Mouse (Mus musculus) left cerebral cortex, postnatal 36 days (tissue): ENCODE data around the gene Ccdc189. TPM values are rescaled to one million over a fixed set of nuclear protein-coding genes. Genes with fewer than 3 reads are reported as not detected.

Experiments used
- DNase-seq, 2 experiments: peaks; one replicate each; pipeline ENCODE4 v3.0.0; 2021 to 2022; ENCODE audit warnings: low spot score in 2 of 2, mixed read lengths in 1 of 2
- intact Hi-C: fragments of 180-260 bp; cut with DNase I; formaldehyde crosslinking; loops from one replicate; pipeline ENCODE4 v1.15.1; 2025
- total RNA-seq, 2 experiments: library from RNA; stranded (reverse); gene quantifications; 2 replicates each; pipeline ENCODE4 v1.2.3; 2021

The Ccdc189 gene
- total RNA-seq, 2 experiments from 2014 or later, result 9.3 to 9.7 TPM

GRCm38 (mm10) chr7:127600612-127601011 is 12.2 kb upstream of the Ccdc189 start:
- intact Hi-C loops, result no loop called here
- DNase-seq, result no peak

GRCm38 (mm10) chr7:127596747-127597146 is 8.4 kb upstream of the Ccdc189 start:
- no peak for DNase-seq
- intact Hi-C loops, result no loop called here

- intact Hi-C loops, result no loop called here
- DNase-seq, result no peak
These were observed 4.2 kb upstream of the Ccdc189 start for GRCm38 (mm10) chr7:127592575-127592974.

- intact Hi-C loops, result no loop called here
- DNase-seq, result no peak
These were observed 2.7 kb upstream of the Ccdc189 start for GRCm38 (mm10) chr7:127591108-127591507.

GRCm38 (mm10) chr7:127589637-127590036 is 1.2 kb upstream of the Ccdc189 start:
- DNase-seq, result no peak
- intact Hi-C loops, result no loop called here

GRCm38 (mm10) chr7:127588901-127589300 is 506 bp upstream of the Ccdc189 start:
- DNase-seq, result no peak
- intact Hi-C loops, result no loop called here

- intact Hi-C loops, result no loop called here
- no peak for DNase-seq
These were observed 1.2 kb downstream of the Ccdc189 start for GRCm38 (mm10) chr7:127587196-127587595.

GRCm38 (mm10) chr7:127586149-127586548 is 2.2 kb downstream of the Ccdc189 start:
- intact Hi-C loops, result no loop called here

GRCm38 (mm10) chr7:127585031-127585430 is 3.4 kb downstream of the Ccdc189 start:
- DNase-seq, result no peak
- intact Hi-C loops, result no loop called here

More at GRCm38 (mm10) chr7:127586149-127586548, 2.2 kb downstream of the Ccdc189 start:
- DNase-seq, result no peak

- intact Hi-C loops, result no loop called here
- no peak for DNase-seq
These were observed 5.1 kb downstream of the Ccdc189 start for GRCm38 (mm10) chr7:127583260-127583659.

- no peak for DNase-seq
- intact Hi-C loops, result no loop called here
These were observed 14.3 kb downstream of the Ccdc189 start for GRCm38 (mm10) chr7:127574115-127574514.

- intact Hi-C loops, result no loop called here
- peak in 1 of 2 experiments; percentile 29 for DNase-seq
These were observed 14.8 kb downstream of the Ccdc189 start for GRCm38 (mm10) chr7:127573503-127574008.

- intact Hi-C loops, result no loop called here
- peak; percentile 89 to 91 for DNase-seq
These were observed 15.4 kb downstream of the Ccdc189 start, which contains the start of gene Phkg2 for GRCm38 (mm10) chr7:127572895-127573471. Gene Phkg2, plus strand, starts transcription at chr7:127573340.

GRCm38 (mm10) chr7:127564381-127565150 is 23.8 kb downstream of the Ccdc189 start:
- DNase-seq, result no peak
- intact Hi-C loops, result no loop called here

GRCm38 (mm10) chr7:127561340-127561858 is 27.0 kb downstream of the Ccdc189 start, which contains the start of gene Tmem265:
Gene Tmem265, plus strand, starts transcription at chr7:127561390.
- intact Hi-C loops, result no loop called here
- DNase-seq, result no peak

GRCm38 (mm10) chr7:127560580-127560979 is 27.8 kb downstream of the Ccdc189 start:
- intact Hi-C loops, result no loop called here
- DNase-seq, result no peak

- no peak for DNase-seq
- intact Hi-C loops, result no loop called here
These were observed 36.8 kb downstream of the Ccdc189 start for GRCm38 (mm10) chr7:127551558-127551957.

GRCm38 (mm10) chr7:127549116-127549835 is 39.1 kb downstream of the Ccdc189 start:
- DNase-seq, result no peak
- intact Hi-C loops, result no loop called here

- intact Hi-C loops, result no loop called here
- DNase-seq, result no peak
These were observed 46.7 kb downstream of the Ccdc189 start for GRCm38 (mm10) chr7:127541671-127542070.
